Mouse (Mus musculus) thymus, postnatal 36 days (tissue): Measurements from ENCODE around the gene Rnf43.

Experiments used
- DNase-seq, 2 experiments: peaks; one replicate each; pipeline ENCODE4 v3.0.0; 2022; ENCODE audit warnings: mixed read lengths in 2 of 2

The Rnf43 gene

GRCm38 (mm10) chr11:87662407-87662806, at the start of gene Rnf43:
TSS of gene Rnf43 (plus strand) at chr11:87662722.
- DNase-seq: peak; percentile 84 to 88

GRCm38 (mm10) chr11:87613972-87614371, 48.5 kb upstream of the Rnf43 start:
- no peak for DNase-seq

GRCm38 (mm10) chr11:87615551-87615950, 47.0 kb upstream of the Rnf43 start:
- no peak for DNase-seq

- DNase-seq: no peak
These were observed 46.6 kb upstream of the Rnf43 start for GRCm38 (mm10) chr11:87615952-87616351.

- no peak for DNase-seq
These were observed 45.6 kb upstream of the Rnf43 start, which contains the start of gene Hsf5 for GRCm38 (mm10) chr11:87616790-87617474. TSS of gene Hsf5 (plus strand) at chr11:87617164.

GRCm38 (mm10) chr11:87617606-87618005, 44.9 kb upstream of the Rnf43 start:
- DNase-seq: no peak

GRCm38 (mm10) chr11:87623160-87623559, 39.4 kb upstream of the Rnf43 start:
- DNase-seq: no peak

- peak; percentile 27 to 41 for DNase-seq
These were observed 32.7 kb upstream of the Rnf43 start for GRCm38 (mm10) chr11:87629859-87630258.

GRCm38 (mm10) chr11:87638793-87639192, 23.7 kb upstream of the Rnf43 start:
- no peak for DNase-seq

- peak; percentile 7 to 17 for DNase-seq
These were observed 23.3 kb upstream of the Rnf43 start for GRCm38 (mm10) chr11:87639206-87639605.

GRCm38 (mm10) chr11:87642865-87643264, 19.7 kb upstream of the Rnf43 start:
- no peak for DNase-seq

GRCm38 (mm10) chr11:87654693-87655092, 7.8 kb upstream of the Rnf43 start:
- DNase-seq: no peak

- DNase-seq: no peak
These were observed 3.3 kb upstream of the Rnf43 start for GRCm38 (mm10) chr11:87659216-87659615.

- DNase-seq: no peak
These were observed 300 bp downstream of the Rnf43 start for GRCm38 (mm10) chr11:87662822-87663221.

- no peak for DNase-seq
These were observed 1.4 kb downstream of the Rnf43 start for GRCm38 (mm10) chr11:87663948-87664347.

- DNase-seq: no peak
These were observed 2.0 kb downstream of the Rnf43 start for GRCm38 (mm10) chr11:87664521-87664920.

GRCm38 (mm10) chr11:87665224-87665623, 2.7 kb downstream of the Rnf43 start:
- no peak for DNase-seq

- no peak for DNase-seq
These were observed 3.1 kb downstream of the Rnf43 start for GRCm38 (mm10) chr11:87665658-87666057.

GRCm38 (mm10) chr11:87666256-87667035, 3.9 kb downstream of the Rnf43 start:
- DNase-seq: no peak

- DNase-seq: no peak
These were observed 4.9 kb downstream of the Rnf43 start for GRCm38 (mm10) chr11:87667107-87668090.

- no peak for DNase-seq
These were observed 10.8 kb downstream of the Rnf43 start for GRCm38 (mm10) chr11:87673282-87673681.

GRCm38 (mm10) chr11:87675606-87676005, 13.1 kb downstream of the Rnf43 start:
- DNase-seq: no peak

GRCm38 (mm10) chr11:87677756-87678155, 15.2 kb downstream of the Rnf43 start:
- no peak for DNase-seq
